Mouse (Mus musculus): ENCODE data around the gene Eif3b. TPM values are rescaled to one million over a fixed set of nuclear protein-coding genes. Genes with fewer than 3 reads are reported as not detected.

Eif3b gene
- polyA plus RNA-seq (2012; rRNA removed) (108 and 119 TPM in 2 replicates), polyA plus RNA-seq (2014; fragmentation: Nextera tagmentation; extraction: Ambion mirVana) (145 and 151 TPM in 2 replicates)

DNA sequence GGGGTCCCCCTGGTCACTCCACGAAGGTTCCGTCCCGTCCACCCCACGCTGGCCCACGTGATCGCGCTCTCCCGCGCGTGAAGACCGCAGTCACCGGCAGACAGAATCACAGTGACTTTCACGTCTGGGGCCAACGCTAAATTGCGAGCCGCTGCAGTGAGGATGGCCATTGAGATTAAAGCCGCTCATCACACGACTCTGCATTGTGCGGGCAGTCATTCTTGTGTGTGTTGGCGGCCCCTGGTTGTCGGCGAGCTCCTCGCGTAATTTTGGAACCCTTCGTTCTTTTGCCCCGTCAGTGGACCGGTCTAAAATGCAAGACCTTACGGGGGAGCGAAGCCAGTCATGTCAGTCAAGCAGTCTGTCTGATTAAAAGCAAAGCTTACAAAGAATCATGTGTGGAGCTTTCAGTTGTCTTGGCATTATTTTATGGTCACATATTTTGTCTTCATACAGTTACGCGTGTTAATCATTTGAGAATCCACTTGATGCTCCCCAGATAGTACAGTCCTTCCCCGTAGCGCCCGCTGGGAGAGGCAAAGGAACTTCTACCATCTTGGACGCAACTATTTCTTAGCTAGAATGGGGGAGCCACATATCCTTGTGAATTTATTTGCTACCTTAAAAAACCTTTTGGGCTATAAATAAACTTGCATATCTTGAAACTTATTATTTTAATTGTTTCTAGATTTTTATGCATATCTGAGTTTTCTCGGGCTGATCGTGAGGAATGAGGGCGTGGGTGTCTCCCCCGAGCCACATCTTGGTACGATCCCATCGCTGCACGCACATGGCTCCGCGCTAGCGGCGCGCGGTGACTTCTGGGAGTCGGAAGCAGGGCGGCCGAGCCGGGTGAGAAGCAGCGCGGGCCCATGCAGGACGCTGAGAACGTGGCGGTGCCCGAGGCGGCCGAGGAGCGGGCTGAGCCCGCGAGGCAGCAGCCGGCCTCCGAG, at the start of gene Eif3b:
TSS of gene Eif3b (plus strand) at position 840 of the 953 bp plus-strand sequence.
- H3K4me3 ChIP-seq (replicated peaks; ENCODE audit: low read length): peak within 1 kb of the TSS; percentile 95
- H3K4me1 ChIP-seq (ENCODE audit: control insufficient read depth, insufficient read depth, low read length): peaks cover 13% of the 10 kb centered on the region; the same call in 1 of the 2 replicates
- peak; percentile 83; the same call in 1 of the 2 replicates for TF ChIP-seq POLR2A (IDR thresholded peaks at IDR 0.05; ENCODE audit: borderline replicate concordance, extremely low read depth, insufficient read depth, insufficient read length)
- peak; percentile 90 for ATAC-seq (ENCODE audit: low FRiP score, low read depth)
- H3K27ac ChIP-seq (replicated peaks; ENCODE audit: low read depth, low read length): peak within 1 kb of the TSS; percentile 95
- H3K27me3 ChIP-seq (ENCODE audit: control insufficient read depth, insufficient read depth, low read length): no peaks in the 10 kb centered on the region
- peak within 1 kb of the TSS; percentile 93 for H3K9ac ChIP-seq (ENCODE audit: low read depth, low read length, severe bottlenecking)
- H3K4me2 ChIP-seq (replicated peaks; ENCODE audit: low read depth, low read length, severe bottlenecking): peak within 1 kb of the TSS; percentile 71
- no peaks in the 10 kb centered on the region for H3K9me3 ChIP-seq (ENCODE audit: control insufficient read depth, low read length)
- peaks cover 9% of the 10 kb centered on the region; the same call in 1 of the 2 replicates for H3K36me3 ChIP-seq (ENCODE audit: control insufficient read depth, insufficient read depth, low read length)
- DNase-seq (ENCODE audit: low spot score): peak; percentile 94
- WGBS: 2% methylated on average over 63 of the region's 65 CpGs

DNA sequence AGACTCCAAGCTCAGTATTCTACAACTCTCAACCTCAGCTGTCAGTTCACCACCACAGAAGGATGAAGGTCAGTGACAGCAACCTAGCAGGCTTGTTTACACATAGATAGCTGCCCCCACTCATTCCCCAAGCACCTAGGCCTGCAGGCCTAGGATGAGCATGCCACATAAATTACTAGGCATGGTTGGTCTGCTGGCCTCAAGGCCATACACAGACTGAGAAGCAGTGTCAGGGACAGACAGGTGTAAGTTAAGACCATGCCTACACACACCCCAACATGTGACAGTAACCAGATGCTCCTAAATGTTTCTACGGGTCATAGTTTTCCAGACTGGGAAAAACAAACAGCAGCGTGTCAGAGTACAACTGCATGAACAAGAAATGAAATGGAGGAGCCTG, 49.7 kb upstream of the Eif3b start:
- Histone ChIP-seq H3K9me3 (ENCODE audit: control insufficient read depth, low read length) (no peaks in the 10 kb centered on the region), H3K27ac (replicated peaks; ENCODE audit: low read depth, low read length) (no peak overlapping the region), H3K27me3 (ENCODE audit: control insufficient read depth, insufficient read depth, low read length) (no peaks in the 10 kb centered on the region), H3K36me3 (ENCODE audit: control insufficient read depth, insufficient read depth, low read length) (no peaks in the 10 kb centered on the region), H3K4me3 (replicated peaks; ENCODE audit: low read length) (no peak overlapping the region), H3K9ac (ENCODE audit: low read depth, low read length, severe bottlenecking) (no peak overlapping the region), H3K4me2 (replicated peaks; ENCODE audit: low read depth, low read length, severe bottlenecking) (no peak overlapping the region), H3K4me1 (ENCODE audit: control insufficient read depth, insufficient read depth, low read length) (peaks cover 5% of the 10 kb centered on the region; the same call in 1 of the 2 replicates)
- DNase-seq (ENCODE audit: low spot score) (no peak), ATAC-seq (ENCODE audit: low FRiP score, low read depth) (no peak)
- TF ChIP-seq POLR2A (IDR thresholded peaks at IDR 0.05; ENCODE audit: borderline replicate concordance, extremely low read depth, insufficient read depth, insufficient read length): no peak
- 71% methylated on average over 2 of the region's 2 CpGs for WGBS

- Histone ChIP-seq H3K36me3 (ENCODE audit: control insufficient read depth, insufficient read depth, low read length) (no peaks in the 10 kb centered on the region), H3K4me3 (replicated peaks; ENCODE audit: low read length) (no peak overlapping the region), H3K27ac (replicated peaks; ENCODE audit: low read depth, low read length) (peak overlapping the region; percentile 73), H3K9me3 (ENCODE audit: control insufficient read depth, low read length) (no peaks in the 10 kb centered on the region), H3K4me2 (replicated peaks; ENCODE audit: low read depth, low read length, severe bottlenecking) (no peak overlapping the region), H3K27me3 (ENCODE audit: control insufficient read depth, insufficient read depth, low read length) (no peaks in the 10 kb centered on the region), H3K4me1 (ENCODE audit: control insufficient read depth, insufficient read depth, low read length) (peaks cover 5% of the 10 kb centered on the region; the same call in 1 of the 2 replicates), H3K9ac (ENCODE audit: low read depth, low read length, severe bottlenecking) (no peak overlapping the region)
- TF ChIP-seq POLR2A (IDR thresholded peaks at IDR 0.05; ENCODE audit: borderline replicate concordance, extremely low read depth, insufficient read depth, insufficient read length): no peak
- DNase-seq (ENCODE audit: low spot score): no peak
- 63% methylated on average over 6 of the region's 6 CpGs for WGBS
- peak; percentile 70; the same call in 1 of the 2 replicates for ATAC-seq (ENCODE audit: low FRiP score, low read depth)
Measured at GRCm38 (mm10) chr5:140370446-140371254, 48.5 kb upstream of the Eif3b start.

- ATAC-seq (ENCODE audit: low FRiP score, low read depth) (no peak), DNase-seq (ENCODE audit: low spot score) (no peak)
- Histone ChIP-seq H3K4me2 (replicated peaks; ENCODE audit: low read depth, low read length, severe bottlenecking) (no peak overlapping the region), H3K27ac (replicated peaks; ENCODE audit: low read depth, low read length) (no peak overlapping the region), H3K4me1 (ENCODE audit: control insufficient read depth, insufficient read depth, low read length) (peaks cover 5% of the 10 kb centered on the region; the same call in 1 of the 2 replicates), H3K9ac (ENCODE audit: low read depth, low read length, severe bottlenecking) (no peak overlapping the region), H3K27me3 (ENCODE audit: control insufficient read depth, insufficient read depth, low read length) (no peaks in the 10 kb centered on the region), H3K4me3 (replicated peaks; ENCODE audit: low read length) (no peak overlapping the region), H3K9me3 (ENCODE audit: control insufficient read depth, low read length) (no peaks in the 10 kb centered on the region), H3K36me3 (ENCODE audit: control insufficient read depth, insufficient read depth, low read length) (no peaks in the 10 kb centered on the region)
- TF ChIP-seq POLR2A (IDR thresholded peaks at IDR 0.05; ENCODE audit: borderline replicate concordance, extremely low read depth, insufficient read depth, insufficient read length): no peak
- 90% methylated on average over 3 of the region's 3 CpGs for WGBS
Measured at GRCm38 (mm10) chr5:140371671-140372070, 47.5 kb upstream of the Eif3b start.

- Histone ChIP-seq H3K27me3 (ENCODE audit: control insufficient read depth, insufficient read depth, low read length) (no peaks in the 10 kb centered on the region), H3K36me3 (ENCODE audit: control insufficient read depth, insufficient read depth, low read length) (no peaks in the 10 kb centered on the region), H3K9me3 (ENCODE audit: control insufficient read depth, low read length) (no peaks in the 10 kb centered on the region), H3K4me1 (ENCODE audit: control insufficient read depth, insufficient read depth, low read length) (peaks cover 5% of the 10 kb centered on the region; the same call in 1 of the 2 replicates), H3K4me2 (replicated peaks; ENCODE audit: low read depth, low read length, severe bottlenecking) (no peak overlapping the region), H3K9ac (ENCODE audit: low read depth, low read length, severe bottlenecking) (no peak overlapping the region), H3K27ac (replicated peaks; ENCODE audit: low read depth, low read length) (no peak overlapping the region), H3K4me3 (replicated peaks; ENCODE audit: low read length) (no peak overlapping the region)
- 81% methylated on average over 2 of the region's 2 CpGs for WGBS
- ATAC-seq (ENCODE audit: low FRiP score, low read depth): no peak
- TF ChIP-seq POLR2A (IDR thresholded peaks at IDR 0.05; ENCODE audit: borderline replicate concordance, extremely low read depth, insufficient read depth, insufficient read length): no peak
- no peak for DNase-seq (ENCODE audit: low spot score)
Measured at GRCm38 (mm10) chr5:140373711-140374110, 45.4 kb upstream of the Eif3b start.
